Mouse (Mus musculus): ENCODE data around the gene Ttc17. TPM values are rescaled to one million over a fixed set of nuclear protein-coding genes. Genes with fewer than 3 reads are reported as not detected.

Gene Ttc17
- polyA plus RNA-seq, 1 experiment, result 12.6 TPM

GRCm38 (mm10) chr2:94287435-94287834 is 119.1 kb downstream of the Ttc17 start:
- no peaks in the 10 kb centered on the region for H3K27me3 ChIP-seq (replicated peaks; ENCODE audit: control insufficient read depth, insufficient read depth, low read length)
- no peaks in the 10 kb centered on the region for H3K36me3 ChIP-seq (ENCODE audit: control insufficient read depth, insufficient read depth, low read length)
- TF ChIP-seq POLR2A (IDR thresholded peaks at IDR 0.05; ENCODE audit: low read depth, low read length) (no peak), CTCF (conservative IDR thresholded peaks at IDR 0.05; ENCODE audit: insufficient read depth, insufficient read length, low read depth, low read length) (no peak)
- H3K4me1 ChIP-seq (ENCODE audit: control insufficient read depth, insufficient read depth, low read length), result no peaks in the 10 kb centered on the region; the same call in 1 of the 2 replicates
- no peak overlapping the region for H3K4me3 ChIP-seq (ENCODE audit: insufficient read depth, low read depth, low read length)
- no peak for DNase-seq
- 71% methylated on average over 7 of the region's 7 CpGs for WGBS
- no peak overlapping the region for H3K27ac ChIP-seq (ENCODE audit: insufficient read depth, low read depth, low read length)

DNA sequence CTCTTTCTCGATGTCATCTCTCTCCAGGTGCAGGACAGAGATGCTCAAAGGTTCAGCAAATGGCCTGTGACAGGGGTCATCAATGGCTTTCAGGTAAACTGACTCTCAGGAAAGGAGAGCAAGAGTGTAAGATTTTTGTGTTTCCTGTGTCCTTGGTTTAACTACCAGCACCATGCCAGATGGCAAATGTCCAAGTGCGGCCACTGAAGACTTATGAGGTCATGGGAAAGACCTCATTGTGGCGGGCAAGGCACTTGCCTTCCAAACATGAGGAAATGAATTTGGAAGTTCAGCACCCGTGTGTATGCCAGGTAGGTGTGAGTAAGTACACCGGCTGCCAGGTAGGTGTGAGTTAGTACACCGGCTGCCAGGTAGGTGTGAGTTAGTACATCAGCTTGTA is 123.0 kb downstream of the Ttc17 start:
- TF ChIP-seq POLR2A (IDR thresholded peaks at IDR 0.05; ENCODE audit: low read depth, low read length) (no peak), CTCF (conservative IDR thresholded peaks at IDR 0.05; ENCODE audit: insufficient read depth, insufficient read length, low read depth, low read length) (no peak)

GRCm38 (mm10) chr2:94279596-94279995 is 126.9 kb downstream of the Ttc17 start:
- Histone ChIP-seq H3K4me3 (ENCODE audit: insufficient read depth, low read depth, low read length) (no peak overlapping the region), H3K4me1 (ENCODE audit: control insufficient read depth, insufficient read depth, low read length) (no peaks in the 10 kb centered on the region), H3K27ac (ENCODE audit: insufficient read depth, low read depth, low read length) (no peak overlapping the region), H3K36me3 (ENCODE audit: control insufficient read depth, insufficient read depth, low read length) (no peaks in the 10 kb centered on the region), H3K27me3 (replicated peaks; ENCODE audit: control insufficient read depth, insufficient read depth, low read length) (no peaks in the 10 kb centered on the region)
- 76% methylated on average over 5 of the region's 5 CpGs for WGBS
- no peak for DNase-seq
- no peak for TF ChIP-seq POLR2A (IDR thresholded peaks at IDR 0.05; ENCODE audit: low read depth, low read length)
- TF ChIP-seq CTCF (conservative IDR thresholded peaks at IDR 0.05; ENCODE audit: insufficient read depth, insufficient read length, low read depth, low read length), result no peak

More for the DNA sequence above, 123.0 kb downstream of the Ttc17 start:
- WGBS, result 46% methylated on average over 6 of the region's 6 CpGs
- Histone ChIP-seq H3K4me1 (ENCODE audit: control insufficient read depth, insufficient read depth, low read length) (no peaks in the 10 kb centered on the region), H3K36me3 (ENCODE audit: control insufficient read depth, insufficient read depth, low read length) (no peaks in the 10 kb centered on the region), H3K4me3 (ENCODE audit: insufficient read depth, low read depth, low read length) (no peak overlapping the region), H3K27me3 (replicated peaks; ENCODE audit: control insufficient read depth, insufficient read depth, low read length) (no peaks in the 10 kb centered on the region), H3K27ac (ENCODE audit: insufficient read depth, low read depth, low read length) (no peak overlapping the region)
- DNase-seq, result peak; percentile 37

DNA sequence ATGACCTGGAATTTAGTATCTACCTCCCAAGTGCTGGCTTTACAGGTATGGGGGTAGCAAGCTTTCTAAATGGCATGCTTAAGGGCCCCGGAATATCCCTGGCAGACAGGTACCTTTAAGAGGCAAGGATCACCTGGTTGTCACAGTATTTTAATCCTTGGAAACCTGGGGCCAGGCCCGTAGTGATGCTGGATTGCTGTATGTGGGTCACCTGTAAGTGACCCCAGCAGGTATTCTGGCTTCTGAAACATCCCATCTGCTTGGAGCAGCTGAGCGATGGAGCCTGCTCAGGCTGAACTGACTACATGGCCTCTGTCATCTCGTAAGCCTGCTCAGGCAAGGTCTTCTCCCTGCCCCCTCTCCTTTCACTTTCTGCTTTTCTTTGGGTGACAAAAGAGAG is 130.4 kb downstream of the Ttc17 start:
- no peak overlapping the region for H3K27ac ChIP-seq (ENCODE audit: insufficient read depth, low read depth, low read length)
- H3K36me3 ChIP-seq (ENCODE audit: control insufficient read depth, insufficient read depth, low read length), result no peaks in the 10 kb centered on the region
- 0 out of 2 replicates have a peak, but pooled peaks cover 2% of the 10 kb centered on the region for H3K27me3 ChIP-seq (replicated peaks; ENCODE audit: control insufficient read depth, insufficient read depth, low read length)
- no peak for TF ChIP-seq POLR2A (IDR thresholded peaks at IDR 0.05; ENCODE audit: low read depth, low read length)
- no peak for TF ChIP-seq CTCF (conservative IDR thresholded peaks at IDR 0.05; ENCODE audit: insufficient read depth, insufficient read length, low read depth, low read length)
- H3K4me3 ChIP-seq (ENCODE audit: insufficient read depth, low read depth, low read length), result no peak overlapping the region
- no peak for DNase-seq
- H3K4me1 ChIP-seq (ENCODE audit: control insufficient read depth, insufficient read depth, low read length), result no peaks in the 10 kb centered on the region; the same call in 1 of the 2 replicates
- 71% methylated on average over 4 of the region's 4 CpGs for WGBS

- TF ChIP-seq POLR2A (IDR thresholded peaks at IDR 0.05; ENCODE audit: low read depth, low read length) (no peak), CTCF (conservative IDR thresholded peaks at IDR 0.05; ENCODE audit: insufficient read depth, insufficient read length, low read depth, low read length) (no peak)
- Histone ChIP-seq H3K36me3 (ENCODE audit: control insufficient read depth, insufficient read depth, low read length) (no peaks in the 10 kb centered on the region), H3K27me3 (replicated peaks; ENCODE audit: control insufficient read depth, insufficient read depth, low read length) (0 out of 2 replicates have a peak, but pooled peaks cover 2% of the 10 kb centered on the region), H3K27ac (ENCODE audit: insufficient read depth, low read depth, low read length) (no peak overlapping the region), H3K4me3 (ENCODE audit: insufficient read depth, low read depth, low read length) (no peak overlapping the region), H3K4me1 (ENCODE audit: control insufficient read depth, insufficient read depth, low read length) (no peaks in the 10 kb centered on the region; the same call in 1 of the 2 replicates)
- WGBS, result 70% methylated on average over 3 of the region's 3 CpGs
- DNase-seq, result no peak
These were observed 130.8 kb downstream of the Ttc17 start for GRCm38 (mm10) chr2:94275658-94276057.

- WGBS, result 2% methylated on average over 72 of the region's 72 CpGs
- Histone ChIP-seq H3K4me3 (ENCODE audit: insufficient read depth, low read depth, low read length) (peak overlapping the region; percentile 62), H3K36me3 (ENCODE audit: control insufficient read depth, insufficient read depth, low read length) (no peaks in the 10 kb centered on the region), H3K27me3 (replicated peaks; ENCODE audit: control insufficient read depth, insufficient read depth, low read length) (0 out of 2 replicates have a peak, but pooled peaks cover 2% of the 10 kb centered on the region), H3K4me1 (ENCODE audit: control insufficient read depth, insufficient read depth, low read length) (no peaks in the 10 kb centered on the region; the same call in 1 of the 2 replicates), H3K27ac (ENCODE audit: insufficient read depth, low read depth, low read length) (no peak overlapping the region)
- DNase-seq, result peak; percentile 74
- TF ChIP-seq CTCF (conservative IDR thresholded peaks at IDR 0.05; ENCODE audit: insufficient read depth, insufficient read length, low read depth, low read length), result no peak
- no peak for TF ChIP-seq POLR2A (IDR thresholded peaks at IDR 0.05; ENCODE audit: low read depth, low read length)
These were observed 133.1 kb downstream of the Ttc17 start for GRCm38 (mm10) chr2:94273154-94274021.

DNA sequence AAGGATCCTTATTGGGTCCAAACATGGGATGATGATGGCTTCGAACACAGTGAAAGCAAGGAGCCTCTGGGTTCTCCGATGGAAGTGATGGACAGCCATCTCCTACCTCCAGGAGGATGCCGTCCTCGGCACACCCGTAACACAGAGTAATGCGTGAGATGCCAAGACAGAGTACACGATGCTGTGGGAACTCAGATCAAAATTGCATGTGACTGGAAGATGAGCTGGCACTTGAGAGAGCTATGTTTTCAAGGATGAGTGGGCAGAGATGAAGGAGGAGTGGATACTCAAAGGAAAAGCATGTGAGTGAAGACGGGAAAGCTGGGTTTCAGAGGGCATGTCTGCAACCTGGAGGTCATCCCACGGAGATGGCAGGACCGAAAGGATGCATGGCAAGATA is 135.3 kb downstream of the Ttc17 start:
- DNase-seq, result no peak
- no peaks in the 10 kb centered on the region for H3K36me3 ChIP-seq (ENCODE audit: control insufficient read depth, insufficient read depth, low read length)
- H3K27me3 ChIP-seq (replicated peaks; ENCODE audit: control insufficient read depth, insufficient read depth, low read length), result 0 out of 2 replicates have a peak, but pooled peaks cover 2% of the 10 kb centered on the region
- WGBS, result 87% methylated on average over 10 of the region's 10 CpGs
- no peak overlapping the region for H3K4me3 ChIP-seq (ENCODE audit: insufficient read depth, low read depth, low read length)
- H3K4me1 ChIP-seq (ENCODE audit: control insufficient read depth, insufficient read depth, low read length), result no peaks in the 10 kb centered on the region; the same call in 1 of the 2 replicates
- no peak overlapping the region for H3K27ac ChIP-seq (ENCODE audit: insufficient read depth, low read depth, low read length)
- TF ChIP-seq CTCF (conservative IDR thresholded peaks at IDR 0.05; ENCODE audit: insufficient read depth, insufficient read length, low read depth, low read length) (no peak), POLR2A (IDR thresholded peaks at IDR 0.05; ENCODE audit: low read depth, low read length) (no peak)

Data from kidney, adult 2 months (tissue).